Mouse (Mus musculus) liver, adult 10 weeks (tissue): Measurements from ENCODE around the gene Fads3. TPM values are rescaled to one million over a fixed set of nuclear protein-coding genes. Genes with fewer than 3 reads are reported as not detected.

Source experiments
- polyA plus RNA-seq: library from polyadenylated mRNA; stranded (reverse); fragments of 350-450 nt; fragmentation: Illumina TruSeq; extraction: RNeasy Lipid Tissue Mini Kit (QIAGEN cat#74804); gene quantifications from one replicate; pipeline ENCODE4 v1.2.3, GENCODE M21; 2014; ENCODE audit warnings: low read depth, low replicate concordance

The Fads3 gene
- polyA plus RNA-seq = 0.85 TPM

GRCm38 (mm10) chr19:10041388-10042148 is at the start of gene Fads3:
Fads3 (plus strand) TSS chr19:10041569.

DNA sequence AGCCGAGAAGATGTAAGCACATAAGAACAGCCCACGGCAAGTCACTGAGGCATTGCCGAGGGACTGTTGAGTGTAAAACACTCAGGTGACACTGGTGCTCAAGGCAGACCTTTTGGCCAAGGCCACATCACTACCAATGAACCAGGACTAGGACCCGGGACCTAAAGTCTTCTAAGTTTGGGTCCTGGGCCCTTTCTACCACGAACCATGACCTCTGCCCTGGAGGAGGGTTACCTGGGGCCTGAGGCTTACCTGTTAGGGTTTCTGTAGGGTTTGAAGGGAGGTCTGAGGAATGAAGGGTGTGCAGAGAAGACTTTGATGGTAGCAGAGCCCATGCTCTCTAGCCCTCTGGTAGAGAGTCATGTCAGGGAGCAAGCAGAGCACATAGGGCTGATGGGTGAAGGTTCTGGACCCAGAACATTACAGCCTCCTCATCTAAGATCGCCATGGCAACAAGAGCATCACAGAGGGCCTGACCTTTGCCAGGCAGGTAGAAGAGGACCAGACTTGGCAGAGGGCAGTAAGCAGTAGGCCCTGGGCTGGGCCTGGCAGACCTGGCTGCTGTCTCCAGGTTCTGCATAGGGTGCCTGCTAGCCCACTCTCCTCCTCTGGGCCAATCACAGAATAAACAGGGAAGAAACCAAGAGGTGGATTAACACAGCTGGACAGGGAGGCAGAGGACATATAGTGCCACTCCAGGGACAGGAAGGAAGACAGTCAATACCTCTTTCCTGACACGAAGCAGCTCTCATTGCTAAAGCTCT is 40.0 kb upstream of the Fads3 start, which contains the start of the genes Best1 and Rab3il1:
Gene Best1 (minus strand): TSS at position 428 of the 764 bp plus-strand sequence.
Gene Rab3il1 (plus strand): TSS at position 464 of the 764 bp plus-strand sequence.

DNA sequence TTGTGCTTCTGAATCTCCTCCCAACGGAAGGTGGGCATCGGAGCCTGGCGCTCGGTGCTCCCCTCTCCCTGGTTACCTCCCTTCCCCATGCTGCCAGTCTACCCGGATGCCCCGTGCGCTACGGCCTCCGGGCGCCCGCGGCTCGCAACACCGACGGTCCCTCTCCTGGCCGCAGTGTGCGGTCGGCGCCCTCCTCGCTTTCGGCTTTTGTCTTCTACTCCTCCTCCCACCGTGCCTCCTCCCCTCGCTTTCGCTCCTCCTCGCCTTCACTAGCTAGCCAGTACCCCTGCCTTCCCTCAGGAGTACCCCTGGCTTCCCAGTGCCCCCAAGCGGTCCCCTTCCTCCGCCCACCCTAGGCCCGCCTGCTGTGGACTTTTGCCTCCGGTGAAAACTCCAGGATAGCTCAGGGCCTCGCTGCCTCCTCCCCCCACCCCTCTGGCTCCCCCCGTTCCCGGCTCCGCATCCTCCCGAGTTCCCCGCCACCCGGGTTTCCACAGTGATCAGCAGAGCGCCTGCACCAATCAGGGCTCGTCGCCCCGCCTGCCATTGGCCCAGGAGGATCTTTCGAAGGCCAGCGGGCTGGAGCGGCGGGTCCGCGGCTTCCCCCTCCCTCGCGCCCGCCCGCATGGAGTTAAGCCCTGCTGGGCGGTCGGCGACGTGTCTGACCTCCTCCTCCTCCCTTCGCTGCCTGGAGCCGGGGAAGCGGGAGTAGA is 60.1 kb downstream of the Fads3 start, which contains the start of gene Fads2:
Gene Fads2 (minus strand): TSS at position 406 of the 713 bp plus-strand sequence.

Other genes with a start within 250 kb of the Fads3 start
- gene Scgb2a2, start 194.0 kb upstream of the Fads3 start, polyA plus RNA-seq = not detected
- gene Incenp, start 142.0 kb upstream of the Fads3 start, polyA plus RNA-seq = 0.34 TPM
- gene Fth1, start 61.0 kb upstream of the Fads3 start, polyA plus RNA-seq = 2,353 TPM
- not detected for gene Best1, start 39.9 kb upstream of the Fads3 start, polyA plus RNA-seq
- gene Rab3il1, start 39.9 kb upstream of the Fads3 start, polyA plus RNA-seq = 0.45 TPM
- 106 TPM for gene Fads2, start 60.2 kb downstream of the Fads3 start, polyA plus RNA-seq
- 337 TPM for gene Fads1, start 141.3 kb downstream of the Fads3 start, polyA plus RNA-seq
- gene Tmem258, start 162.4 kb downstream of the Fads3 start, polyA plus RNA-seq = 24.7 TPM
- gene Fen1, start 162.6 kb downstream of the Fads3 start, polyA plus RNA-seq = 0.90 TPM
- 3.0 TPM for gene Myrf, start 199.2 kb downstream of the Fads3 start, polyA plus RNA-seq